Mouse (Mus musculus): ENCODE results near the gene Prkd1. TPM values are rescaled to one million over a fixed set of nuclear protein-coding genes. Genes with fewer than 3 reads are reported as not detected.

Gene Prkd1
- total and polyA plus RNA-seq, 2 experiments = 0.04 to 0.09 TPM

DNA sequence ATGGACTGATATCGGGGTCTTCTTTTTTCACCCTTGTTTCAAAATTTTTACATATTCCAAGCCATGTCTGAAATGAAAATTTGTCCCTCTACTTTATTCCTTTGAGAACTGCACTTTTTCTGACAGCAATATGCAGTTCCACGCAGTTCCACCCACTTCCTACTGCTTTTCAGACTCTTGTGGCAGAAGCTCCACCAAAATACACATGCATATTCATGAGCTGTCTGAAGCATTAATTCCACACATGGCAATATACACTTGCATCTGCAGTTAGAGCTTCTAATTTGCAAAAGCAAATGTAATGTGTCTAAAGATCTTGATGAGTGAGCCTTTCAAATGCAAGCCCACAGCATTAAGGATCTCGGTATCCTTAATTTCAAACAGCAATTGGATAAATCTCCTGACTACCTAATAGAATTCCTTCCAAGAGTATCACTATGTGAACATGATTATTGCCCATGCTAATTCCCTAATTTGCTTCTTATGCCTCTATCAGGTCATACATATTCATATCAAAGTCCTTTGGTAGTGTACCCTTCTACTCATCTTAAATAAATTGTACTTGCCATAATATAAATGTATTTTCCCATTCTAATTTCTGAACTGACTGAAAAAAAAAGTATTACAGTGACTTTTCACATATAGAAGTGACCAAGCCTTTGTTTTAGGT, 110.5 kb downstream of the Prkd1 start:
- no peak overlapping the region for H3K4me3 ChIP-seq (ENCODE audit: insufficient read depth, low read depth, low read length)
- 88% methylated on average over 3 of the region's 3 CpGs for WGBS

DNA sequence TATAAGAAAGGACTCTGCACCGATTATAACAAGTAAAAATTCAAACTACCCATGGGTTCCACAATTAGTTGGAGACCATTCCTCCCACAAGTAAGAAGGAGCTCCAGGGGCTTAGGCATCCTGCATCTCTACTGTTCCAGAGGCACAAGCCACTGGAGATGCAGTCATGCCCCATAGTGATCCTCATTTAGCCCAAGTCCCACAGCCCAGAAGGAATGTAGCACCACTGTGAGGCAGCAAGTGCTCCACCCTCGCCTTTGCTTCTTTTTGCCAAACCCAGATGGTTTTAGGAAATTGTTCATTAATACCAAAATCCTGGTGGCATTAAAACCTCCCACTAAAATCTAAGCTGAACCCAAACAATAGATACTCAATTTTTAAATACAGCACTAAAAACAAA, 111.1 kb downstream of the Prkd1 start:
- WGBS = 76% methylated on average over 2 of the region's 2 CpGs
- Histone ChIP-seq H3K27me3 (ENCODE audit: control insufficient read depth, insufficient read depth, low read length) (no peaks in the 10 kb centered on the region), H3K36me3 (ENCODE audit: control insufficient read depth, insufficient read depth, low read length) (no peaks in the 10 kb centered on the region), H3K4me3 (ENCODE audit: insufficient read depth, low read depth, low read length) (no peak overlapping the region), H3K4me1 (ENCODE audit: control insufficient read depth, insufficient read depth, low read length) (no peaks in the 10 kb centered on the region), H3K27ac (replicated peaks; ENCODE audit: insufficient read depth, low read depth, low read length) (no peak overlapping the region), H3K9ac (ENCODE audit: low read depth, low read length) (no peak overlapping the region), H3K79me2 (ENCODE audit: control insufficient read depth, insufficient read depth, low read length) (no peaks in the 10 kb centered on the region)
- DNase-seq (ENCODE audit: extremely low read depth, low read depth, low spot score) = no peak
- TF ChIP-seq POLR2A (IDR thresholded peaks at IDR 0.05; ENCODE audit: extremely low read depth, insufficient read depth, low read length) = no peak
- TF ChIP-seq CTCF (IDR thresholded peaks at IDR 0.05; ENCODE audit: low read depth, low read length) = no peak

More for the DNA sequence above, 110.5 kb downstream of the Prkd1 start:
- H3K27me3 ChIP-seq (ENCODE audit: control insufficient read depth, insufficient read depth, low read length) = no peaks in the 10 kb centered on the region
- no peak overlapping the region for H3K9ac ChIP-seq (ENCODE audit: low read depth, low read length)
- DNase-seq (ENCODE audit: extremely low read depth, low read depth, low spot score) = no peak
- TF ChIP-seq CTCF (IDR thresholded peaks at IDR 0.05; ENCODE audit: low read depth, low read length) (no peak), POLR2A (IDR thresholded peaks at IDR 0.05; ENCODE audit: extremely low read depth, insufficient read depth, low read length) (no peak)
- H3K4me1 ChIP-seq (ENCODE audit: control insufficient read depth, insufficient read depth, low read length) = no peaks in the 10 kb centered on the region
- no peaks in the 10 kb centered on the region for H3K36me3 ChIP-seq (ENCODE audit: control insufficient read depth, insufficient read depth, low read length)
- no peaks in the 10 kb centered on the region for H3K79me2 ChIP-seq (ENCODE audit: control insufficient read depth, insufficient read depth, low read length)
- H3K27ac ChIP-seq (replicated peaks; ENCODE audit: insufficient read depth, low read depth, low read length) = no peak overlapping the region

DNA sequence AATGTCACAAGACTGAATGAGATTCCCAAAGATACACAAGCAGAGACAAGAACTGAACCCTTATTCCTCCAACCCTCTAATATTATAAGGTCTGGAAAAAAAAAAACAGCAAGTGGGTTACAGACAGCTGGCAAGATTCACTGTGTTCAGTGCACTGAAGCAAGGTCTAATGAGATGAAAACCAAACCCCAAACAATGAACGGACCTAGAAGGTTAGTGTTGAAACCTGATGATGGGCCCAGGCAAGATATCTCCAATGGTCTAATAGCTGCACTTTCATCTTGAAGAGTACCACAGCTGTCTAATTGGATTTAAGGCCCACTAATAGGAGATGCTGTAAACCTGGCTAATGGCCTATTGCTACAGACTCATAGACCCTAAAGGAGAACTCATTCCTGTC, 111.9 kb downstream of the Prkd1 start:
- whole genome bisulfite sequencing = 86% methylated on average over 1 of the region's 1 CpGs

DNA sequence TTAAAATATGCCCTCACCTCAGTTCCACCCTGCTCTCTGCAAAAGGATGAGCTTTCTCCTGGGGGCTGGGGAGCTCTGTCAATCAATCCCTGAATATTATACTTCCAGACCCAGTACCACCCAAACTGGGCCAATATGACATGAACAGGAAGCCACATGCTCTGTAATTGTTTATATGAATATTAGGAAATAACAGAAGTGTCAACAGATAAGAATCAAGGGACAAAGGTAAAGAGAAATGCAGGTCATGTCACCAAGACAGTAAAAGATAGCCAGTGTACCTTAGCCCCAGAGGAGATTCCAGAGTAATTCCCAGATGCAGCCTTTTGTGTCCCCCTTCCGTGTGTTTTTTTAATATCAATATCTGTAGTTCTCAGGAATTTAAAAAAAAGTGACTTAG, 120.3 kb downstream of the Prkd1 start:
- Histone ChIP-seq H3K27me3 (ENCODE audit: control insufficient read depth, insufficient read depth, low read length) (no peaks in the 10 kb centered on the region), H3K4me3 (ENCODE audit: insufficient read depth, low read depth, low read length) (no peak overlapping the region), H3K4me1 (ENCODE audit: control insufficient read depth, insufficient read depth, low read length) (peaks cover 2% of the 10 kb centered on the region; the same call in 1 of the 2 replicates), H3K36me3 (ENCODE audit: control insufficient read depth, insufficient read depth, low read length) (no peaks in the 10 kb centered on the region), H3K79me2 (ENCODE audit: control insufficient read depth, insufficient read depth, low read length) (no peaks in the 10 kb centered on the region), H3K9ac (ENCODE audit: low read depth, low read length) (no peak overlapping the region), H3K27ac (replicated peaks; ENCODE audit: insufficient read depth, low read depth, low read length) (no peak overlapping the region)
- TF ChIP-seq POLR2A (IDR thresholded peaks at IDR 0.05; ENCODE audit: extremely low read depth, insufficient read depth, low read length) = no peak
- no peak for TF ChIP-seq CTCF (IDR thresholded peaks at IDR 0.05; ENCODE audit: low read depth, low read length)
- 49% methylated on average over 1 of the region's 1 CpGs for WGBS
- DNase-seq (ENCODE audit: extremely low read depth, low read depth, low spot score) = peak; percentile 81

More for the DNA sequence above, 111.9 kb downstream of the Prkd1 start:
- H3K4me1 ChIP-seq (ENCODE audit: control insufficient read depth, insufficient read depth, low read length) = no peaks in the 10 kb centered on the region
- H3K9ac ChIP-seq (ENCODE audit: low read depth, low read length) = no peak overlapping the region
- DNase-seq (ENCODE audit: extremely low read depth, low read depth, low spot score) = no peak
- no peak overlapping the region for H3K27ac ChIP-seq (replicated peaks; ENCODE audit: insufficient read depth, low read depth, low read length)
- no peaks in the 10 kb centered on the region for H3K79me2 ChIP-seq (ENCODE audit: control insufficient read depth, insufficient read depth, low read length)
- no peaks in the 10 kb centered on the region for H3K36me3 ChIP-seq (ENCODE audit: control insufficient read depth, insufficient read depth, low read length)
- TF ChIP-seq POLR2A (IDR thresholded peaks at IDR 0.05; ENCODE audit: extremely low read depth, insufficient read depth, low read length) (no peak), CTCF (IDR thresholded peaks at IDR 0.05; ENCODE audit: low read depth, low read length) (no peak)
- H3K4me3 ChIP-seq (ENCODE audit: insufficient read depth, low read depth, low read length) = no peak overlapping the region
- H3K27me3 ChIP-seq (ENCODE audit: control insufficient read depth, insufficient read depth, low read length) = no peaks in the 10 kb centered on the region

- H3K27me3 ChIP-seq (ENCODE audit: control insufficient read depth, insufficient read depth, low read length) = no peaks in the 10 kb centered on the region
- H3K4me1 ChIP-seq (ENCODE audit: control insufficient read depth, insufficient read depth, low read length) = peaks cover 2% of the 10 kb centered on the region; the same call in 1 of the 2 replicates
- no peaks in the 10 kb centered on the region for H3K36me3 ChIP-seq (ENCODE audit: control insufficient read depth, insufficient read depth, low read length)
- WGBS = 37% methylated on average over 2 of the region's 2 CpGs
- DNase-seq (ENCODE audit: extremely low read depth, low read depth, low spot score) = peak; percentile 90
- TF ChIP-seq CTCF (IDR thresholded peaks at IDR 0.05; ENCODE audit: low read depth, low read length) (no peak), POLR2A (IDR thresholded peaks at IDR 0.05; ENCODE audit: extremely low read depth, insufficient read depth, low read length) (no peak)
- H3K27ac ChIP-seq (replicated peaks; ENCODE audit: insufficient read depth, low read depth, low read length) = no peak overlapping the region
- H3K4me3 ChIP-seq (ENCODE audit: insufficient read depth, low read depth, low read length) = no peak overlapping the region
- no peaks in the 10 kb centered on the region for H3K79me2 ChIP-seq (ENCODE audit: control insufficient read depth, insufficient read depth, low read length)
- no peak overlapping the region for H3K9ac ChIP-seq (ENCODE audit: low read depth, low read length)
These were observed 124.8 kb downstream of the Prkd1 start for GRCm38 (mm10) chr12:50524061-50524460.

DNA sequence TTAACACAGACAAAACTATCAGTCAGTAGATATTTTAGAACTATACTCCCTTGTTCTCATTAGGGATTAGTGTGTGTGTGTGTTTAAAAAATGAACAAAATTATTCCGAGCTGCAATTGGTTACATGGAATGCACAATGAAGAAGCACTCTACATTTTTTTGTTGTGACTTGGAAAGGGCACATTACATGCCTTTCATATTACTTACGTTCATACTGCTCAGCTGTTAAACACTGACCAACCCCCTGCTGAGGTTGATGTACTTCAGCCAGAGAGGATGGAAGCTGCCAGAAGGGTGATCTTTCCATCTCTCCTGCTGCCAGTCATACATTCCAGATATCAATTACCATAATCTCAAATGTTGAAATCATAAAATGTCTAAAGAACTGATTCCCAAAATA, 134.4 kb downstream of the Prkd1 start:
- TF ChIP-seq CTCF (IDR thresholded peaks at IDR 0.05; ENCODE audit: low read depth, low read length) (no peak), POLR2A (IDR thresholded peaks at IDR 0.05; ENCODE audit: extremely low read depth, insufficient read depth, low read length) (no peak)
- H3K4me1 ChIP-seq (ENCODE audit: control insufficient read depth, insufficient read depth, low read length) = no peaks in the 10 kb centered on the region
- H3K79me2 ChIP-seq (ENCODE audit: control insufficient read depth, insufficient read depth, low read length) = no peaks in the 10 kb centered on the region
- H3K4me3 ChIP-seq (ENCODE audit: insufficient read depth, low read depth, low read length) = no peak overlapping the region
- 84% methylated on average over 2 of the region's 2 CpGs for WGBS
- H3K27ac ChIP-seq (replicated peaks; ENCODE audit: insufficient read depth, low read depth, low read length) = no peak overlapping the region
- DNase-seq (ENCODE audit: extremely low read depth, low read depth, low spot score) = no peak
- H3K36me3 ChIP-seq (ENCODE audit: control insufficient read depth, insufficient read depth, low read length) = no peaks in the 10 kb centered on the region
- no peaks in the 10 kb centered on the region for H3K27me3 ChIP-seq (ENCODE audit: control insufficient read depth, insufficient read depth, low read length)
- H3K9ac ChIP-seq (ENCODE audit: low read depth, low read length) = no peak overlapping the region
